Mouse (Mus musculus): Measurements from ENCODE around the gene Tmem268.

Gene Tmem268

GRCm38 (mm10) chr4:63600786-63601185 is 42.2 kb downstream of the Tmem268 start:
- in situ Hi-C loops (cut with MboI): no loop called here

DNA sequence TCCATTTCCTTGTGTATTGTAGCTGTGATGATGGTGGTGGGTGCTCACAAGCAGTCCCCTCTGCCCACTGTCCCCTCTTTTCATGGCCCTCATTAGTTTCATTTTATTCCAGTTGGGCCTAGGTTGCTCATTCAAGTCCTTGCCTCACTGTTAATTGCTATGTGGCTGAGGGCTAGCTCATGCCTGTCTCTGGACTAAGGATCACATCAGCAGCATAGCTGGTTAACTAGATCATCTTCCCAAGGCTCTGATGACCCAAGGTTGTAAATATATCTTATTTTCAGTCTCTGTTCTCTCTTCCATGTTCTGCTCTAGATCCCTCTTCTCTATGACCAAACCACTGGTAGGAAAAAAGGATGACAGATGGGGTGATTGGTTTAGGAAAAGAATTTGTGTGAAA is 42.7 kb downstream of the Tmem268 start:
- in situ Hi-C loops (cut with MboI): no loop called here

- in situ Hi-C loops (cut with MboI): no loop called here
Measured at GRCm38 (mm10) chr4:63604945-63605344, 46.4 kb downstream of the Tmem268 start, which contains the start of gene Gm11213. TSS of gene Gm11213 (minus strand) at chr4:63605261.

GRCm38 (mm10) chr4:63605545-63605944 is 47.0 kb downstream of the Tmem268 start:
- in situ Hi-C loops (cut with MboI): no loop called here

- in situ Hi-C loops (cut with MboI): no loop called here
Measured at GRCm38 (mm10) chr4:63605968-63606367, 47.4 kb downstream of the Tmem268 start.

DNA sequence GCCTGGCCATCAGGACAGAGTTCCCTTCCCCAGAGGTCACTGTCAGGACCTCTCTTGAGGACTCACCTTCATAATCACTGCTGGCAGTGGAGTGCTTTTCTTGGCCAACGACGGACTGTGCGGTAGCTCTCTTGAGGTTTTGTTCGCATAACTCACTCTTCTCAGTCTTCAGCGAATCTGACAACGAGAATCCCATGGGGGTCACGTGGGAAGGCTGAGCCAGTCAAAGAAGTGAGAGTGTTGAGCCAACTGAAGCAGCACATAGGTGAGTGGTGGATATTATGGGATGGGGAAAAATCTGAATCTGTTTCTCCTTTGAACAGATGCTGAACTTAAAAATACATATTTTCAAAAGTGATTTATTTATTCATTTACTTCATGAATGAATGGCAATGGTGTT is 49.8 kb downstream of the Tmem268 start:
- in situ Hi-C loops (cut with MboI): no loop called here

DNA sequence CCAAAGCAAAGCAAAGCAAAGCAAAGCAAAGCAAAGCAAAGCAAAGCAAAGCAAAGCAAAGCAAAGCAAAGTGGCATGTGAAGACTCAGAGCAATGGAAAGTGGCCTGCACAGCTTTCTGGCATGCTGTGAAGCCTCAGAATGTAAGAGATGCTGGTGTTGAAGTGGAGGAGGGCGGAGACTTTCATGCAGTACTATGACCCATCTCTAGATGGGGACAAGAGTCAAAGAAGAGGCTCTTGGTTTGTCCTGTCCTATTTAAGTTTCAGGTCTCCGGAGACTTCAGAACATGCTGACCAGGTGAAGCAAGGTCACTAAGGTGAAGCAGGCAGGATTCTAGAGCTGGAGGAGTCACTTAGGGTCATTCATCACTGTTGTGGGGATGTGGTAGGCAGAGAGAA is 63.3 kb downstream of the Tmem268 start:
- in situ Hi-C loops (cut with MboI): no loop called here

DNA sequence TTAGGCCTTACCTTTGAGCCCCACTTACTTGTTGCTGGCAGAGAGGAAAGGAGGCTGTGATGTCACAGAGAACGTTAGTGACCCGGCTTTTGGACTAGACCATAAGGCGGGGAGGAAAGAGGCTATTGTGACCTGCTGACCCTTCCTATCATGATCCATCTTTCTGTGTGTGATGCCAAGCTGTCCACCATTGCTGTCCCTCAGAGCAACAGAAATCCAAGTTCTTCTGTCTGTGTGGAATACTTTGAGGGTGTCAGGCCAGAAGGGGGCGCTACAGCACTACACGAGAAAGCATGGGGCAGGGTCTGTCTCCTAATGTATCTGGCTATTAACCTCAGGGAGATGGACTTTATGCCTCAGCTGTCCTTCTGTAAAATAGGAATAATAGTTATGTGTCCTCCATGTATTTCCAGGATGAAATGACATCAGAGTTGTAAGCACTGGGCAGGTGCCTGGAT is 63.8 kb downstream of the Tmem268 start, which contains the start of gene Tex48:
Tex48 (minus strand) TSS at position 51 of the 458 bp plus-strand sequence.
- in situ Hi-C loops (cut with MboI): no loop called here

DNA sequence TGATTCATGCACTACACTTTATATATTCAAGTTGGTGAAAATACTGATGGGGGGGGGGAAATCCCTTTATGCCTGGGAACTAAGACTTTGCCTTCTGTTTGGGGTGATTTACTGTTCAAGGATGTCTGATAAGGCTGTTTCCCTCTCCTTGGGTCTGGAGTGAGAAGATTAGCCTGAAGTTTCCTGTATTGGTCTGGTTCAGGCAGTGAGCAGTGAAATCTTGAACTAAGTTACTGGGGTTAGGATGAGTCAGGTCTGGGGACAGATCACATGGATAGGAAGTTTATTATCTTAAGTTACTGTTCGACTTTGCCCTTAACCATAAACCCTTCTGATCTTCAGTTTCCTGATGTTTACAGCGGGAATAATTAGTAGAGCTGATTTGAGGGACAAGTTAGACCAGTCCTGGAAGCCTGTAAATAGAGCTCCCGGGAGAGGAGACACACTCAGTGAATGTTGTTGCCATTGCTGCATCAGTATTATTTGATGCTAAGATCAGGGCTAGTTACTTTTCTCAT is 67.0 kb downstream of the Tmem268 start:
- in situ Hi-C loops (cut with MboI): no loop called here

GRCm38 (mm10) chr4:63627111-63627510 is 68.5 kb downstream of the Tmem268 start:
- in situ Hi-C loops (cut with MboI): no loop called here

DNA sequence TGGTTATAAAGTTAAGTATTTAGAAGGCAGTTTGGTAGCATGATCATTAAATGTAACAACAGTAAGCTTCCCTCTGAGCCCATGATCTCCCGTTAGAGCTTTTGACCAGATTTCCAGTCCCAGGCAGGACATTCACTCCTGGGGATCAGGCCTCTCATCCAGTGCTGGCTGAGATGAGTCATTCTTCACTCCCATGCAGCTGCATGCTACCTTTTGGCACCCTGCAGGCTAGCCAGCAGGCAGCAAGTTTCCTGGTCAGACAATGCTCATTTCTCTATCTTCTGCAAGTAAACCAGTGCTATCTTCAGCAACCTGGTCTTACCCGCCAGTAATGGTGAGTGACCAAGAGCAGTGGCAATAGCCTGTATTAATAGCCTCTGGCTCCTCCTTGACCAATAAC is 74.6 kb downstream of the Tmem268 start:
- in situ Hi-C loops (cut with MboI): no loop called here

Data from mature B cell (primary cell).